Mouse (Mus musculus): ENCODE data around the gene Prkcq. TPM values are rescaled to one million over a fixed set of nuclear protein-coding genes. Genes with fewer than 3 reads are reported as not detected.

Gene Prkcq
- polyA plus RNA-seq, 1 experiment from 2014 or later = 5.9 TPM

- Histone ChIP-seq H3K4me3 (ENCODE audit: low read length) (no peak overlapping the region), H3K4me2 (ENCODE audit: low read depth, low read length) (no peak overlapping the region), H3K36me3 (ENCODE audit: control insufficient read depth, insufficient read depth) (no peaks in the 10 kb centered on the region), H3K9ac (ENCODE audit: low read length) (no peak overlapping the region), H3K9me3 (replicated peaks; ENCODE audit: control insufficient read depth, low read length) (no peaks in the 10 kb centered on the region), H3K27me3 (ENCODE audit: control insufficient read depth, insufficient read depth, low read length) (no peaks in the 10 kb centered on the region), H3K4me1 (ENCODE audit: control insufficient read depth, insufficient read depth, low read length) (no peaks in the 10 kb centered on the region), H3K27ac (ENCODE audit: low read length) (no peak overlapping the region)
- 75% methylated on average over 18 of the region's 18 CpGs for WGBS
- ATAC-seq (replicated peaks; ENCODE audit: extremely low read depth, insufficient read depth, low FRiP score) = no peak
These were observed 116.1 kb downstream of the Prkcq start for GRCm38 (mm10) chr2:11287834-11288530.

GRCm38 (mm10) chr2:11288531-11288846, 116.6 kb downstream of the Prkcq start:
- H3K27ac ChIP-seq (ENCODE audit: low read length) = no peak overlapping the region
- no peak overlapping the region for H3K4me2 ChIP-seq (ENCODE audit: low read depth, low read length)
- no peaks in the 10 kb centered on the region for H3K36me3 ChIP-seq (ENCODE audit: control insufficient read depth, insufficient read depth)
- H3K9me3 ChIP-seq (replicated peaks; ENCODE audit: control insufficient read depth, low read length) = no peaks in the 10 kb centered on the region
- ATAC-seq (replicated peaks; ENCODE audit: extremely low read depth, insufficient read depth, low FRiP score) = no peak
- H3K4me3 ChIP-seq (ENCODE audit: low read length) = no peak overlapping the region
- no peaks in the 10 kb centered on the region for H3K27me3 ChIP-seq (ENCODE audit: control insufficient read depth, insufficient read depth, low read length)
- no peak overlapping the region for H3K9ac ChIP-seq (ENCODE audit: low read length)
- H3K4me1 ChIP-seq (ENCODE audit: control insufficient read depth, insufficient read depth, low read length) = no peaks in the 10 kb centered on the region
- WGBS = 6% methylated on average over 7 of the region's 7 CpGs

GRCm38 (mm10) chr2:11290931-11291330, 119.0 kb downstream of the Prkcq start:
- Histone ChIP-seq H3K4me2 (ENCODE audit: low read depth, low read length) (no peak overlapping the region), H3K4me1 (ENCODE audit: control insufficient read depth, insufficient read depth, low read length) (no peaks in the 10 kb centered on the region), H3K27ac (ENCODE audit: low read length) (no peak overlapping the region), H3K9me3 (replicated peaks; ENCODE audit: control insufficient read depth, low read length) (no peaks in the 10 kb centered on the region), H3K27me3 (ENCODE audit: control insufficient read depth, insufficient read depth, low read length) (no peaks in the 10 kb centered on the region), H3K36me3 (ENCODE audit: control insufficient read depth, insufficient read depth) (no peaks in the 10 kb centered on the region), H3K4me3 (ENCODE audit: low read length) (no peak overlapping the region), H3K9ac (ENCODE audit: low read length) (no peak overlapping the region)
- ATAC-seq (replicated peaks; ENCODE audit: extremely low read depth, insufficient read depth, low FRiP score) = no peak
- 83% methylated on average over 6 of the region's 6 CpGs for WGBS

- no peak overlapping the region for H3K4me2 ChIP-seq (ENCODE audit: low read depth, low read length)
- no peaks in the 10 kb centered on the region for H3K9me3 ChIP-seq (replicated peaks; ENCODE audit: control insufficient read depth, low read length)
- H3K27ac ChIP-seq (ENCODE audit: low read length) = no peak overlapping the region
- no peak overlapping the region for H3K4me3 ChIP-seq (ENCODE audit: low read length)
- H3K27me3 ChIP-seq (ENCODE audit: control insufficient read depth, insufficient read depth, low read length) = no peaks in the 10 kb centered on the region
- H3K9ac ChIP-seq (ENCODE audit: low read length) = no peak overlapping the region
- ATAC-seq (replicated peaks; ENCODE audit: extremely low read depth, insufficient read depth, low FRiP score) = no peak
- WGBS = 70% methylated on average over 9 of the region's 9 CpGs
- no peaks in the 10 kb centered on the region for H3K36me3 ChIP-seq (ENCODE audit: control insufficient read depth, insufficient read depth)
- H3K4me1 ChIP-seq (ENCODE audit: control insufficient read depth, insufficient read depth, low read length) = no peaks in the 10 kb centered on the region
These were observed 119.9 kb downstream of the Prkcq start for GRCm38 (mm10) chr2:11291570-11292405.

- Histone ChIP-seq H3K4me1 (ENCODE audit: control insufficient read depth, insufficient read depth, low read length) (no peaks in the 10 kb centered on the region), H3K4me2 (ENCODE audit: low read depth, low read length) (no peak overlapping the region), H3K36me3 (ENCODE audit: control insufficient read depth, insufficient read depth) (no peaks in the 10 kb centered on the region), H3K9ac (ENCODE audit: low read length) (no peak overlapping the region), H3K27ac (ENCODE audit: low read length) (no peak overlapping the region), H3K9me3 (replicated peaks; ENCODE audit: control insufficient read depth, low read length) (no peaks in the 10 kb centered on the region), H3K4me3 (ENCODE audit: low read length) (no peak overlapping the region), H3K27me3 (ENCODE audit: control insufficient read depth, insufficient read depth, low read length) (no peaks in the 10 kb centered on the region)
- WGBS = 79% methylated on average over 13 of the region's 13 CpGs
- ATAC-seq (replicated peaks; ENCODE audit: extremely low read depth, insufficient read depth, low FRiP score) = no peak
These were observed 121.2 kb downstream of the Prkcq start for GRCm38 (mm10) chr2:11293144-11293543.

- Histone ChIP-seq H3K9me3 (replicated peaks; ENCODE audit: control insufficient read depth, low read length) (no peaks in the 10 kb centered on the region), H3K36me3 (ENCODE audit: control insufficient read depth, insufficient read depth) (no peaks in the 10 kb centered on the region), H3K27ac (ENCODE audit: low read length) (no peak overlapping the region), H3K4me2 (ENCODE audit: low read depth, low read length) (no peak overlapping the region), H3K4me3 (ENCODE audit: low read length) (no peak overlapping the region), H3K4me1 (ENCODE audit: control insufficient read depth, insufficient read depth, low read length) (no peaks in the 10 kb centered on the region), H3K27me3 (ENCODE audit: control insufficient read depth, insufficient read depth, low read length) (no peaks in the 10 kb centered on the region), H3K9ac (ENCODE audit: low read length) (no peak overlapping the region)
- WGBS = 54% methylated on average over 5 of the region's 5 CpGs
- no peak for ATAC-seq (replicated peaks; ENCODE audit: extremely low read depth, insufficient read depth, low FRiP score)
These were observed 122.8 kb downstream of the Prkcq start for GRCm38 (mm10) chr2:11294643-11295191.

- H3K27me3 ChIP-seq (ENCODE audit: control insufficient read depth, insufficient read depth, low read length) = no peaks in the 10 kb centered on the region
- H3K9me3 ChIP-seq (replicated peaks; ENCODE audit: control insufficient read depth, low read length) = no peaks in the 10 kb centered on the region
- no peak overlapping the region for H3K27ac ChIP-seq (ENCODE audit: low read length)
- 81% methylated on average over 7 of the region's 7 CpGs for WGBS
- ATAC-seq (replicated peaks; ENCODE audit: extremely low read depth, insufficient read depth, low FRiP score) = no peak
- no peaks in the 10 kb centered on the region for H3K4me1 ChIP-seq (ENCODE audit: control insufficient read depth, insufficient read depth, low read length)
- H3K36me3 ChIP-seq (ENCODE audit: control insufficient read depth, insufficient read depth) = no peaks in the 10 kb centered on the region
- no peak overlapping the region for H3K4me2 ChIP-seq (ENCODE audit: low read depth, low read length)
- no peak overlapping the region for H3K4me3 ChIP-seq (ENCODE audit: low read length)
- no peak overlapping the region for H3K9ac ChIP-seq (ENCODE audit: low read length)
These were observed 126.9 kb downstream of the Prkcq start for GRCm38 (mm10) chr2:11298811-11299210.

- no peaks in the 10 kb centered on the region for H3K36me3 ChIP-seq (ENCODE audit: control insufficient read depth, insufficient read depth)
- no peak overlapping the region for H3K9ac ChIP-seq (ENCODE audit: low read length)
- H3K27ac ChIP-seq (ENCODE audit: low read length) = no peak overlapping the region
- H3K27me3 ChIP-seq (ENCODE audit: control insufficient read depth, insufficient read depth, low read length) = no peaks in the 10 kb centered on the region
- no peak overlapping the region for H3K4me2 ChIP-seq (ENCODE audit: low read depth, low read length)
- no peaks in the 10 kb centered on the region for H3K4me1 ChIP-seq (ENCODE audit: control insufficient read depth, insufficient read depth, low read length)
- H3K9me3 ChIP-seq (replicated peaks; ENCODE audit: control insufficient read depth, low read length) = no peaks in the 10 kb centered on the region
- no peak for ATAC-seq (replicated peaks; ENCODE audit: extremely low read depth, insufficient read depth, low FRiP score)
- no peak overlapping the region for H3K4me3 ChIP-seq (ENCODE audit: low read length)
- WGBS = 32% methylated on average over 1 of the region's 1 CpGs
These were observed 127.5 kb downstream of the Prkcq start for GRCm38 (mm10) chr2:11299366-11299765.

- Histone ChIP-seq H3K36me3 (ENCODE audit: control insufficient read depth, insufficient read depth) (no peaks in the 10 kb centered on the region), H3K4me3 (ENCODE audit: low read length) (no peak overlapping the region), H3K9me3 (replicated peaks; ENCODE audit: control insufficient read depth, low read length) (no peaks in the 10 kb centered on the region), H3K27me3 (ENCODE audit: control insufficient read depth, insufficient read depth, low read length) (no peaks in the 10 kb centered on the region), H3K9ac (ENCODE audit: low read length) (no peak overlapping the region), H3K4me1 (ENCODE audit: control insufficient read depth, insufficient read depth, low read length) (no peaks in the 10 kb centered on the region), H3K27ac (ENCODE audit: low read length) (no peak overlapping the region), H3K4me2 (ENCODE audit: low read depth, low read length) (no peak overlapping the region)
- no peak for ATAC-seq (replicated peaks; ENCODE audit: extremely low read depth, insufficient read depth, low FRiP score)
- 74% methylated on average over 6 of the region's 6 CpGs for WGBS
These were observed 128.5 kb downstream of the Prkcq start for GRCm38 (mm10) chr2:11300362-11300761.
